Mouse (Mus musculus) lung, postnatal 0 days (tissue): Measurements from ENCODE around the gene Apobec4.

Experiments used
- CTCF ChIP-seq: IDR thresholded peaks from 2 replicates; pipeline ENCODE4 v1.5.1; 2016; ENCODE audit warnings: antibody characterized with exemption, mild to moderate bottlenecking
- EP300 ChIP-seq: IDR thresholded peaks from 2 replicates; pipeline ENCODE4 v1.6.1; 2016; ENCODE audit warnings: antibody characterized with exemption, mild to moderate bottlenecking, control low read depth

DNA sequence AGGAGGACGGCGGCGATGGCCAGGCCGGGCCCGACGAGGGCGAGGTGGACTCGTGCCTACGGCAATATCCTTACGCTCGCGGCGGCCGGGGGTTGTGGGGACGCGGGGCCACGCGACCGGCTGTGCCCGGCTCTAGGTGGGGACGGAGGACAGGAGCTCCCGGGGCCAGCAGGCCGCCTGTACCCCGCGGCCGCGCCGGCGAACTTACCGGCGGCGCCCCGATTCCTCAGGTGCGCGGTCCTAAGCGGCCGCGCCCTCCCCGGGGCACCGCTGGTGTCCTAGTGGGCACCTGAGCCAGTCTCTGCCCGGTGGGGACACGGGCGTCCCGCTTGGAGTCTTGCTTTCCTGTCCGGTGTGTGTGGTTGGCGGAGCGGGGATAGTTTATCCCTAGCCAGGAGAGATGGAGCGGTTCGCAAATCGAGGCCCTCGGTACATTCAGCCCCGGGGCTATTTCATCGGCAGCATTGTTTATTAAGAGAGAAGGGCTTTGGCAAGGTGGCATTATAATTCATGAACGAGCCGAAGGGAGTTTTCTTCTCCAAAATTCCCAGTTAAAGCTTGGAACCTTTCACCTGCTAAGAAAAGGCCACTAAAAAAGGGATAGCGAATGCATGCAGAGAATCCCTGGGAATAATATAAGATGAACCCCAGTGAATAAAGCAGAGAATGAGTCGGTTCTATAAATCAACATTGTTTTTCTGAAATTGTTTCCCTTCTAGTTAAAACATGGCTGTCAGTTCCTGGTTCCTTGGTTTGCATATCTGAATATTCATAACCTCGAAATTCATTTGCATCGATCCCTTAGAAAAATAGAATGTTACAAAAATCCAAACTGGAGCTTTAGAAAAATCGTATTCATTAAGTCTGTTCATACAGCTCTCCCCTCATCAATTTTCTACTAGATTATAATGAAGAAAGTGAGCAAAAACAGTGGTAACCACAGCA lies 16.7 kb downstream of the Apobec4 start:
- TF ChIP-seq CTCF (no peak; the same call in 1 of the 2 replicates), EP300 (no peak)
